Comparison of ENCODE assay signal across 22 mouse cellular contexts in the genomic region with DNA sequence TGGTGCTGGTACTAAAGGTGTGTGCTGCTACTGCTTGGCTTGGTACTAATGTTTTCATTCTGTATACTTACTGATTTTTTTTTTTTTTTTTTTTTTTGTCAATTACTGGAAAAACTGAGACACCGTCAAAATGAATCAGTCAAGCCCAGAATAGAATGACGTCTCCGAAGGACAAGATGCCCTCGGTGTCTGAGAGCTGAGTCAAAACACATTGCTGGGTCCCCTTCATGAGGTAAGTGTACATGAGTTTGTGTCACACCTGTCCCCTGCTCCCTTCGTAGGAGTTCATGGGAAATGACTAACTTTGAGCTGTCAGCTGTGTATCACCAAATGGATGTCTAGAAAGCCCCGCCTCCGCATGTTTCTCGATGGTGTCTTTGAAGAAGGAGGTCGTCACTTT. TPM values are rescaled to one million over a fixed set of nuclear protein-coding genes. Genes with fewer than 3 reads are reported as not detected.
DNase-seq lines count a peak whose midpoint lies in the region; ATAC-seq and TF ChIP-seq lines count a peak whose summit lies in the region.
"Had no signal": no experiment of that assay in that cellular context is flagged by ENCODE, and none has a peak within 500 bp of the region (broad histone marks: within the 10 kb centered on the region; RNA-seq: fewer than 3 reads in every experiment).

No protein-coding gene starts in this region.

- dilution Hi-C loops in CH12.LX (cut with MboI; ENCODE audit: extremely low pct_ligation_motif_present, extremely low pct_unique_long_range_greater_than_20kb, low sequenced_read_pairs) = no loop called here

- no peaks in the 10 kb centered on the region for H3K79me2 ChIP-seq in CH12.LX (replicated peaks; ENCODE audit: control insufficient read depth, extremely low read depth, insufficient read depth, poor library complexity, severe bottlenecking)

- peak; percentile 46 for DNase-seq in CD4-positive helper T cell, adult 2 months (ENCODE audit: low read depth, low spot score)
- DNase-seq in CD4-positive, CD25-positive, alpha-beta regulatory T cell, adult 2 months (ENCODE audit: low read depth, low spot score) = peak; percentile 54
- DNase-seq in CH12.LX (ENCODE audit: extremely low read depth) = peak; percentile 21
- DNase-seq in thymus, postnatal 10 days (ENCODE audit: low spot score in 2 of 2) = no peak
- DNase-seq: adrenal gland, adult 2 months; adrenal gland, postnatal 10 days; adrenal gland, postnatal 25 days; cerebellum, adult 11-12 months; cerebellum, adult 2 months; cerebellum, adult 9-10 months; cerebellum, postnatal 10 days; cerebellum, postnatal 25 days; forebrain, postnatal 0 days had no signal

- H3K9me3 ChIP-seq in CH12.LX (replicated peaks; ENCODE audit: low read length) = peaks cover 3% of the 10 kb centered on the region
- no peaks in the 10 kb centered on the region for H3K9me3 ChIP-seq in midbrain, embryonic 15.5 days
- H3K9me3 ChIP-seq: embryonic facial prominence, embryonic 10.5 days; embryonic facial prominence, embryonic 12.5 days; forebrain, embryonic 10.5 days; forebrain, embryonic 12.5 days had no signal

- ATAC-seq in inflammation-experienced regulatory T-cells, adult 6 months = peak; percentile 41
- ATAC-seq in erythroid progenitor cell, adult 5-6 weeks (replicated peaks; ENCODE audit: low FRiP score, poor library complexity, severe bottlenecking) = no peak
- ATAC-seq in midbrain, embryonic 15.5 days (replicated peaks) = no peak
- ATAC-seq: forebrain, embryonic 14.5 days; forebrain, postnatal 0 days had no signal

- no peak for TF ChIP-seq CTCF in CH12.LX (conservative IDR thresholded peaks at IDR 0.05 in 1 of 2, IDR thresholded peaks at IDR 0.05 in 1 of 2; ENCODE audit: low read depth in 2 of 2, low read length in 2 of 2)

- H3K36me3 ChIP-seq in CH12.LX (replicated peaks in 1 of 2; ENCODE audit: control insufficient read depth in 1 of 2, insufficient read depth in 1 of 2, low read length in 1 of 2) = no peaks in the 10 kb centered on the region
- H3K36me3 ChIP-seq in midbrain, embryonic 15.5 days (replicated peaks) = no peaks in the 10 kb centered on the region
- H3K36me3 ChIP-seq: embryonic facial prominence, embryonic 10.5 days; embryonic facial prominence, embryonic 12.5 days; forebrain, embryonic 10.5 days; forebrain, embryonic 12.5 days had no signal

- peaks cover 0 to 5% of the 10 kb centered on the region in 2 experiments; a peak in 1 of 4 replicates for H3K4me1 ChIP-seq in CH12.LX (ENCODE audit: control insufficient read depth in 1 of 2, insufficient read depth in 2 of 2)
- H3K4me1 ChIP-seq in midbrain, embryonic 15.5 days = peaks cover 11% of the 10 kb centered on the region; the same call in 1 of the 2 replicates

- in situ Hi-C loops in CH12.LX (cut with MboI; ENCODE audit: low pct_ligation_motif_present, low pct_unique_long_range_greater_than_20kb, low sequenced_read_pairs) = no loop called here

- no peak for TF ChIP-seq EP300 in CH12.LX (IDR thresholded peaks at IDR 0.05; ENCODE audit: low read length)

- H3K4me2 ChIP-seq in CH12.LX (ENCODE audit: insufficient read depth, low read depth, poor library complexity, severe bottlenecking) = no peak overlapping the region
- no peak overlapping the region for H3K4me2 ChIP-seq in midbrain, embryonic 15.5 days
- H3K4me2 ChIP-seq: embryonic facial prominence, embryonic 12.5 days; forebrain, embryonic 12.5 days had no signal

- H3K9ac ChIP-seq in CH12.LX (ENCODE audit: insufficient read depth, low read depth) = no peak overlapping the region
- H3K9ac ChIP-seq in midbrain, embryonic 15.5 days = no peak overlapping the region
- H3K9ac ChIP-seq: embryonic facial prominence, embryonic 12.5 days; forebrain, embryonic 12.5 days; forebrain, postnatal 0 days had no signal

- H3K4me3 ChIP-seq in CH12.LX (replicated peaks in 1 of 3; ENCODE audit: low read depth in 2 of 3, low read length in 2 of 3, poor library complexity in 1 of 3) = no peak overlapping the region
- no peak overlapping the region for H3K4me3 ChIP-seq in midbrain, embryonic 15.5 days
- H3K4me3 ChIP-seq: embryonic facial prominence, embryonic 10.5 days; embryonic facial prominence, embryonic 12.5 days; forebrain, embryonic 10.5 days; forebrain, embryonic 12.5 days had no signal

- no peak overlapping the region for H3K27ac ChIP-seq in CH12.LX (ENCODE audit: insufficient read depth, low read depth)
- no peak overlapping the region for H3K27ac ChIP-seq in midbrain, embryonic 15.5 days
- H3K27ac ChIP-seq: embryonic facial prominence, embryonic 10.5 days; embryonic facial prominence, embryonic 12.5 days; forebrain, embryonic 10.5 days; forebrain, embryonic 12.5 days had no signal

- no peak for TF ChIP-seq POLR2A in CH12.LX (IDR thresholded peaks at IDR 0.05; ENCODE audit: low read depth, low read length)

- H3K27me3 ChIP-seq in CH12.LX (replicated peaks) = peaks cover 86% of the 10 kb centered on the region
- no peaks in the 10 kb centered on the region for H3K27me3 ChIP-seq in midbrain, embryonic 15.5 days (replicated peaks)
- H3K27me3 ChIP-seq: embryonic facial prominence, embryonic 12.5 days; forebrain, embryonic 12.5 days had no signal

- WGBS in midbrain, embryonic 15.5 days = 82% methylated on average over 9 of the region's 9 CpGs

- no peak for TF ChIP-seq RAD21 in CH12.LX (IDR thresholded peaks at IDR 0.05; ENCODE audit: low read depth, low read length)

TF ChIP-seq in CH12.LX, 34 proteins besides CTCF, POLR2A, EP300 and RAD21:
- no peak for TF ChIP-seq POLR2AphosphoS2 (IDR thresholded peaks at IDR 0.05; ENCODE audit: low read depth, low read length)
- TF ChIP-seq IRF4 (IDR thresholded peaks at IDR 0.05; ENCODE audit: low read depth, low read length) = peak; percentile 35; the same call in 1 of the 2 replicates
- peak; percentile 60; the same call in 1 of the 2 replicates for TF ChIP-seq MEF2A (IDR thresholded peaks at IDR 0.05; ENCODE audit: borderline replicate concordance, low read depth, low read length)
- TF ChIP-seq ZKSCAN1 (IDR thresholded peaks at IDR 0.05; ENCODE audit: borderline replicate concordance, low read depth, low read length) = no peak
- no peak for TF ChIP-seq GABPA (IDR thresholded peaks at IDR 0.05; ENCODE audit: insufficient replicate concordance, low read depth, low read length)
- TF ChIP-seq BHLHE40 (IDR thresholded peaks at IDR 0.05; ENCODE audit: low read depth, low read length) = 0 out of 2 replicates have a peak, but pooled peaks have one; percentile 29
- peak; percentile 72; the same call in 1 of the 2 replicates for TF ChIP-seq ETS1 (conservative IDR thresholded peaks at IDR 0.05; ENCODE audit: low read depth, low read length)
- no peak for TF ChIP-seq TCF12 (IDR thresholded peaks at IDR 0.05; ENCODE audit: low read depth, low read length)
- TF ChIP-seq ZC3H11A (IDR thresholded peaks at IDR 0.05; ENCODE audit: low read depth, low read length) = no peak
- TF ChIP-seq RCOR1 (conservative IDR thresholded peaks at IDR 0.05; ENCODE audit: low read depth, low read length) = no peak
- TF ChIP-seq MAFK (IDR thresholded peaks at IDR 0.05; ENCODE audit: insufficient replicate concordance, low read length) = no peak
- TF ChIP-seq MYC (IDR thresholded peaks at IDR 0.05; ENCODE audit: low read depth, low read length) = no peak
- TF ChIP-seq NRF1 (IDR thresholded peaks at IDR 0.05; ENCODE audit: low read depth, low read length) = no peak
- TF ChIP-seq KAT2A (IDR thresholded peaks at IDR 0.05; ENCODE audit: insufficient replicate concordance, low read length) = no peak
- peak; percentile 84 for TF ChIP-seq ZNF384 (IDR thresholded peaks at IDR 0.05; ENCODE audit: low read depth, low read length)

RNA-seq across cellular contexts. Expression of a gene that starts 11.0 kb away (rescaled TPM):
- total RNA-seq in CH12.LX (2012; rRNA removed) (1.4 and 2.1 TPM in 2 replicates), CH12.LX (2014; rRNA removed) (1.0 and 1.9 TPM in 2 replicates)
- 4.3 and 5.7 TPM in 2 replicates for polyA plus RNA-seq in CH12.LX (2012; ENCODE audit: insufficient read length, low read depth)
- under 1 TPM; 0.20 to 0.54 (median 0.38) TPM for polyA plus RNA-seq in inflammation-experienced regulatory T-cells, adult 6 months (2017; shearing (Covaris generic))
- total RNA-seq in erythroid progenitor cell, adult 5-6 weeks (2015; ENCODE audit: low replicate concordance) = not detected in 2 replicates
- total RNA-seq in erythroid progenitor cell, adult 5-6 weeks (2017; ENCODE audit: low replicate concordance) = not detected in 2 replicates
- 0.18 and 0.32 TPM in 2 replicates for polyA plus RNA-seq in midbrain, embryonic 15.5 days (2015; fragmentation: Nextera tagmentation; extraction: Ambion mirVana)
- total RNA-seq: MEL had no signal
- polyA plus RNA-seq: embryonic facial prominence, embryonic 10.5 days; forebrain, embryonic 10.5 days had no signal

RNA-seq across cellular contexts. Expression of a gene that starts 57.6 kb away (rescaled TPM):
- total RNA-seq in CH12.LX (2012; rRNA removed) (0.04 TPM in 1 of 2 replicates, not detected in the other), CH12.LX (2014; rRNA removed) (not detected in 2 replicates)
- not detected in 2 replicates for polyA plus RNA-seq in CH12.LX (2012; ENCODE audit: insufficient read length, low read depth)
- 1 to 10 TPM in 2 of 3 experiments, under 1 TPM in 1; 0.63 to 1.4 (median 1.4) TPM for polyA plus RNA-seq in inflammation-experienced regulatory T-cells, adult 6 months (2017; shearing (Covaris generic))
- total RNA-seq in erythroid progenitor cell, adult 5-6 weeks (2015; ENCODE audit: low replicate concordance) = not detected in 2 replicates
- 0.39 TPM in 1 of 2 replicates, not detected in the other for total RNA-seq in erythroid progenitor cell, adult 5-6 weeks (2017; ENCODE audit: low replicate concordance)
- polyA plus RNA-seq in midbrain, embryonic 15.5 days (2015; fragmentation: Nextera tagmentation; extraction: Ambion mirVana) = 172 and 183 TPM in 2 replicates

Comparison
In these comparisons a context has a peak if more than half of its experiments do, and no peak if none do; other contexts are left out.
1. DNase-seq: peak in CD4-positive helper T cell, adult 2 months (single experiment), CD4-positive, CD25-positive, alpha-beta regulatory T cell, adult 2 months (single experiment) and CH12.LX (single experiment); none in thymus, postnatal 10 days (0 of 2).
2. RNA of a gene that starts 57.6 kb away (polyA plus RNA-seq): 172 to 183 TPM in midbrain, embryonic 15.5 days; 0.63 to 1.4 TPM in inflammation-experienced regulatory T-cells, adult 6 months and not detected in CH12.LX; every median in the first group is over 10 times any median in the second.